Mouse (Mus musculus) kidney, adult 2 months (tissue): ENCODE results near the gene Ttll7. TPM values are rescaled to one million over a fixed set of nuclear protein-coding genes. Genes with fewer than 3 reads are reported as not detected.

Experiments
- DNase-seq: peaks from one replicate; pipeline ENCODE4 v3.0.0; 2021
- H3K27ac ChIP-seq: fragments of 200-500 bp; 2 replicates; pipeline ENCODE4 v1.5.1; 2012; ENCODE audit warnings: low read depth, low read length, control low read depth, inconsistent platforms; ENCODE audit not compliant: insufficient read depth
- H3K27me3 ChIP-seq: fragments of 200-500 bp; replicated peaks from 2 replicates; pipeline ENCODE4 v1.6.1; 2012; ENCODE audit warnings: mild to moderate bottlenecking, moderate library complexity, low read length, inconsistent platforms; ENCODE audit not compliant: control insufficient read depth, insufficient read depth
- H3K36me3 ChIP-seq: fragments of 200-500 bp; 2 replicates; pipeline ENCODE4 v1.6.1; 2012; ENCODE audit warnings: mild to moderate bottlenecking, moderate library complexity, low read length, inconsistent platforms; ENCODE audit not compliant: control insufficient read depth, insufficient read depth
- H3K4me1 ChIP-seq: fragments of 200-500 bp; 2 replicates; pipeline ENCODE4 v1.6.1; 2011; ENCODE audit warnings: low read length; ENCODE audit not compliant: control insufficient read depth, insufficient read depth
- H3K4me3 ChIP-seq: fragments of 200-500 bp; 2 replicates; pipeline ENCODE4 v1.5.1; 2011; ENCODE audit warnings: mild to moderate bottlenecking, low read depth, low read length, control low read depth; ENCODE audit not compliant: insufficient read depth
- CTCF ChIP-seq: fragments of 200-500 bp; conservative IDR thresholded peaks from 2 replicates; pipeline ENCODE4 v1.5.1; 2011; ENCODE audit warnings: low read depth, mild to moderate bottlenecking, control low read depth, low read length, moderate library complexity, mixed read lengths; ENCODE audit not compliant: insufficient read depth, insufficient read length
- POLR2A ChIP-seq: fragments of 200-500 bp; IDR thresholded peaks from one replicate; pipeline ENCODE4 v1.6.1; 2011; ENCODE audit warnings: low read depth, low read length, control low read depth
- whole genome bisulfite sequencing: fragments of 180-500 bp; shearing (Covaris S2); methylation state at CpG from one replicate; pipeline ENCODE4 v1.1.7; 2018; 5-methylcytosine and 5-hydroxymethylcytosine counted together
- polyA plus RNA-seq: library from polyadenylated mRNA; depleted of rRNA; stranded (reverse); fragments of >200 nt; gene quantifications from 2 replicates; pipeline ENCODE4 v1.2.3, GENCODE M21; 2012

Ttll7 gene
- polyA plus RNA-seq, 1 experiment, result 0.84 TPM

DNA sequence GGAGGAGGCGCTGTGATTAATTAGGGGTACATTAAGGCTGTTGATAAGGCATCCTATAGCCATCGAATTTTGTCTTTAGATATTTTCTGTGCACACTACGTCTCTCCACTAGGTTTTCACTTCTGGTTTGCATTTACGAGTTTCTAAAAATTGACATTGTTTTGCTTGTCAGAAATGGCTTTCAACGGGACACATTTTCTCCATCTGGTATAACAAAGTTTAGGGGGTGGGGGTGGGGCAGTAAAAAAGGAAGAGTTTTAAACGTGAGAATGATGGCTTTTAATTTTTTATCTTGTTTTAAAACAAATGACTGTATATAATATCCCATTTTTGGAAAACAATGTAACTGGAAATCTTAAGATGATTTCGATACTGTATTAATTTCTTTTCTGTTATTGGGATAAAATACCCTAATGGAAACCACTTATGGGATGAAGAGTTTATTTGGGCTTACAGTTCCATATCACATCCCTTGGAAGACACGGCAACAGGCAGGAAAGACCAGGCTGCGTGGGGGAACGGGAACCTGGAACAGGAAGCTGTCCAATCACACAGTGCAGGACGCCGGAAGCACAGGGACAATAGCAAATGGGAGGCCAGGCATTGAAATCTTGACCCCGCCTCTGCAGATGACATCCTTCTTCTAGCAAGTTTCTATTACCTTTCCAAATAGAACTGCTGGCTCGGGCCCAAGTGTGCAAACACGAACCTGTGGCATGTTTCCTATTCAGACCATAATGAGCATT is 142.7 kb downstream of the Ttll7 start:
- DNase-seq, result no peak
- WGBS, result 62% methylated on average over 15 of the region's 15 CpGs
- Histone ChIP-seq H3K27me3 (no peaks in the 10 kb centered on the region; the same call in 1 of the 2 replicates), H3K4me1 (no peaks in the 10 kb centered on the region), H3K36me3 (no peaks in the 10 kb centered on the region), H3K27ac (no peak overlapping the region), H3K4me3 (no peak overlapping the region)
- no peak for TF ChIP-seq POLR2A

- Histone ChIP-seq H3K4me1 (no peaks in the 10 kb centered on the region), H3K27ac (no peak overlapping the region), H3K36me3 (no peaks in the 10 kb centered on the region), H3K27me3 (no peaks in the 10 kb centered on the region), H3K4me3 (no peak overlapping the region)
- TF ChIP-seq CTCF (no peak), POLR2A (no peak)
- 76% methylated on average over 2 of the region's 2 CpGs for WGBS
- no peak for DNase-seq
These were observed 147.0 kb downstream of the Ttll7 start for GRCm38 (mm10) chr3:146999148-146999547.

- Histone ChIP-seq H3K27ac (no peak overlapping the region), H3K4me1 (no peaks in the 10 kb centered on the region), H3K27me3 (no peaks in the 10 kb centered on the region), H3K36me3 (no peaks in the 10 kb centered on the region), H3K4me3 (no peak overlapping the region)
- TF ChIP-seq CTCF, result no peak
- TF ChIP-seq POLR2A, result no peak
- no peak for DNase-seq
- 76% methylated on average over 3 of the region's 3 CpGs for WGBS
These were observed 148.8 kb downstream of the Ttll7 start for GRCm38 (mm10) chr3:147000963-147001362.

DNA sequence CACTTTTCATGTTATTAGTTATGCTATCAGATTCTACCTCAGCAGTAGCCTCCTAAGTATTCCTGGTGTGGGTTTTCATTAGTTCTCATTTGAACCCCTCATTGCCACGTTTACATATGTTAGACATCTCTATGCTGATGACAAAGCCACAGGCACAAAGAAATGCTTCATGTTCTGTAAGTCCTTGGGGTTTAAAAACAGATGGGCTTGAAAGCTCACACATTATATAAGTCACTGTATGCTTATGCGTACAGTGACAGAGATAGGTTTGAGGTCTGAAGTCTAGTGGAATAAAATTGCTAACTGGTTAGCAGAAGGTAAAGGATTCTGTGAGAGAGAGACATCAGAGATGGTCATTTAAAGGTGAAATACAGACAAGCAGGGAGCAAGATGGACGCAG is 149.4 kb downstream of the Ttll7 start:
- Histone ChIP-seq H3K27me3 (no peaks in the 10 kb centered on the region), H3K36me3 (no peaks in the 10 kb centered on the region), H3K4me1 (no peaks in the 10 kb centered on the region), H3K27ac (no peak overlapping the region), H3K4me3 (no peak overlapping the region)
- TF ChIP-seq POLR2A (no peak), CTCF (no peak)
- no peak for DNase-seq
- 75% methylated on average over 3 of the region's 3 CpGs for WGBS

DNA sequence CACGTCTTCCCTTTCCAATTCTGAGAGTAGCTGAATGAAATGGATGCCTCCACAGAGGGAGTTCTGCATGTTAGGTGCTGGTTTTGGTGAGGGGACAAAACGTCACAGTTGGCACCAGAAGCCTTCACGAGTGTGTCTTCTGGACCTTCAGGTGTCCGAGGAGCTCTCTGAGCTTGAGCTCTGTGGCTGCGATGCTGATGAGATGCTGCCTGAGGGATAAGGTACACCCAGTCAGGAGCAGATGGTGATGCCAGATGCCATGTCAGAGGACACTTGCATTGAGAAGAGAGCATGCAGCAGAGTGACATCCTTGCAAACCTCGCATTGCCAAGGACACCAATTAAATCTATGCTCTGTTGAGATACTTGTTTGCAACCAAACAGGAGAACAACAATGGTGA is 164.3 kb downstream of the Ttll7 start:
- no peak for DNase-seq
- WGBS, result 89% methylated on average over 6 of the region's 6 CpGs
- Histone ChIP-seq H3K4me3 (no peak overlapping the region), H3K4me1 (no peaks in the 10 kb centered on the region), H3K27ac (no peak overlapping the region), H3K27me3 (no peaks in the 10 kb centered on the region), H3K36me3 (no peaks in the 10 kb centered on the region)
- TF ChIP-seq POLR2A (no peak), CTCF (no peak)

- WGBS, result 55% methylated on average over 5 of the region's 5 CpGs
- DNase-seq, result no peak
- Histone ChIP-seq H3K4me3 (no peak overlapping the region), H3K4me1 (no peaks in the 10 kb centered on the region), H3K36me3 (no peaks in the 10 kb centered on the region), H3K27me3 (no peaks in the 10 kb centered on the region), H3K27ac (no peak overlapping the region)
- no peak for TF ChIP-seq CTCF
- no peak for TF ChIP-seq POLR2A
These were observed 167.3 kb downstream of the Ttll7 start for GRCm38 (mm10) chr3:147019506-147019905.

DNA sequence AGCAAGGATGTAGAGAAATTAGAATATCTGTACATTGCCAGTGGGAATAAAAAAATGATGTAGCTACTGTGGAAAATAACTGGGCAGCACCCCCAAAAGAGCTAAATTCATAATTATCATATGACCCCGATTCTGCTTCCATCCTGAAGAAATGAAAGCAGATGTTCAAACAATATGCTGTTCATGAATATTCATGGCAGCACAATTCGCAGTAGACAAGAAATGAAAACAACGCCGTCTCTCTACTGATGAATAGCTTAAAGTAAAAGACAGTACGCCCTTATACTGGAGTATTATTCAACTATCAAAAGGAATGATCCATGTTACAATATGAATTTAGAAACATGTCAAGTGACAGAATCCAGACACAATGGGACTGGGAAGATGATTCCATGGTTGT is 174.1 kb downstream of the Ttll7 start:
- TF ChIP-seq POLR2A, result no peak
- no peak for TF ChIP-seq CTCF
- WGBS, result 89% methylated on average over 5 of the region's 5 CpGs

More for the DNA sequence above, 174.1 kb downstream of the Ttll7 start:
- H3K4me1 ChIP-seq, result no peaks in the 10 kb centered on the region
- H3K36me3 ChIP-seq, result no peaks in the 10 kb centered on the region
- no peak overlapping the region for H3K27ac ChIP-seq
- DNase-seq, result no peak
- no peaks in the 10 kb centered on the region for H3K27me3 ChIP-seq
- H3K4me3 ChIP-seq, result no peak overlapping the region
